Mouse (Mus musculus): ENCODE data around the gene Evi2b.

Gene Evi2b

DNA sequence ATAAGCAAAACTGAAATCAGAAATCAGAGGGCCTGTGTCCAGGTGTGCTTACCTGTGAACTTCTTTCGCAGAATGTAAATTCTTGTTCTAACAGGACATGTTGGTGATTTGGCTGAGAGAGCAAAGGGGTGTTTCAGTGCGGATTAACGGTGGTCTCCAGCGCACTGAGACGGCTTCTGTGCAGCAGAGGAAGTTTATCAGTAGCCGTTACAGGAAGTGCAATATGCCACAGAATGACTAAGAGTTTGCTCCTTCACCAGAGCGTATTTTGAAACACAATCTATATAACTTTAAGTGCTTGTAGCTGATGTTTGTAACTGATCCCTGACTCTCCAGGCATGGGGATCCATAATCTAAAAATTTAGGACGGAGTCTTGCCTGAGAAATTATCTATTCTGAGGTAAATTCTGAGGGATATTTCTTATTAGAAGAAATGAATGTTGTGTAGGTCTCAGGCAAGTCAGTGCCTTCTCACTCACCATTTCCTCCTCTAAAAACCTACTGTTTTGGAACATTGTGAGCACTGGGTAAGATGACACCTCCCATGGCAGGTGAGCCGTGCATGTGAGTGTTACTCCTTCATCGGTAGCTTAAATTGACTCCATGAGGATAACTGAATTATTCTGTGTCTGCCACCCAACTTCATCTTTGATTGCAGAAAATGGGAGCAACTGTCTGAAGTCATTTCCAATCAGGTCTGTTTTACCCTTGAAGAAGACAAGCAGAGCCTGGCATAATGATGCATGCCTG, at the start of gene Evi2b:
Gene Evi2b, minus strand, starts transcription at position 203 of the 750 bp plus-strand sequence.
- DNase-seq (ENCODE audit: low read depth, low spot score): no peak

- DNase-seq (ENCODE audit: low read depth, low spot score): no peak
These were observed 46.8 kb upstream of the Evi2b start for GRCm38 (mm10) chr11:79570319-79570718.

DNA sequence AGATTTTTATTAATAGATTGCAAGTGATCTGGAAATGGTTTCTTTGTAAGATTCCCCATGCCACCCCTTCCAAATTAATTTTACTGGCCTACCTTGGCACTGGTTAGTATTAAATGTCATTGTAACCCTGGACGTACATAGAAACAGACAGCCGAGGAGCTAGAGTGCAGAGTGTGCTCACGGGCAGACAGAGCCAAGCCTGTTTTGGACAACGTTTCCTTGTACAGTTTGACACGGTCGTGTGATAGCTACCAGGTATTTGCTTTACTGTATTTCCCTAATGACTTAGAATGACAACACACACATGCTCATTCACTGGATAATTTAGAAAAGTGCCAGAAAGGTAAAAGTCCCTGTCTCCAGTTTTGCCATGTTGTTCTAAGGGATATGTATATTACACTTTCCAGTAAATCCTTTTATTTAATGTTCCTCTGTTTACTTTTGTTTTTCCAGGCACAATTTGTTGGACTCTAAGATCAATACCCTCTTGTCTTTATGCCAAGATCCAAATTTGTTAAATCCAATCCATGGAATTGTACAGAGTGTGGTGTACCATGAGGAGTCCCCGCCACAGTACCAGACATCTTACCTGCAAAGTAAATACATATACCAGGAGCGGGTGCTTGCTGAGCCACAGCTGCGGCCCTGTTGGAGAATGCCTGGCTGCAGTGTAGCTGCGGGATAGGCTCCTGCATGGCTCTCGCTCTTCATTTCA, 44.8 kb upstream of the Evi2b start:
- DNase-seq (ENCODE audit: low read depth, low spot score): no peak

DNA sequence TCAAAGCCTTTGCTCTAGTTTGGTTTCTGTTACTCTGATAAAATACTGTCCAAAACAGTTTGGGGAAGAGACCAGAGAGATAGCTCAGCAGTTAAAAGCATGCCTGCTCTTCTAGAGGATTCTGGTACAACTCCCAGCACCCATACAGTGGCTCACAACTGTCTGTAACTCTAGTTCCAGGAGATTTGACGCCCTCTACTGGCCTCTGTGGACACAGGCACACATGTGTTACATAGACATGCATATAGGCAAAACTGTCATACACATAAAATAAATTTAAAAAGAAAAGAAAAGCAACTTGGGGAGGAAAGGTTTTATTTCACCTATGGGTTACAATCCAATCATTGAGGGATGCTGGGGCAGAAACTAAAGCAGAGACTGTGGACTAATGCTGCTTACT, 43.4 kb upstream of the Evi2b start:
- DNase-seq (ENCODE audit: low read depth, low spot score): no peak

- DNase-seq (ENCODE audit: low read depth, low spot score): no peak
These were observed 39.9 kb upstream of the Evi2b start for GRCm38 (mm10) chr11:79563493-79563892.

GRCm38 (mm10) chr11:79560536-79560935, 37.0 kb upstream of the Evi2b start:
- DNase-seq (ENCODE audit: low read depth, low spot score): no peak

DNA sequence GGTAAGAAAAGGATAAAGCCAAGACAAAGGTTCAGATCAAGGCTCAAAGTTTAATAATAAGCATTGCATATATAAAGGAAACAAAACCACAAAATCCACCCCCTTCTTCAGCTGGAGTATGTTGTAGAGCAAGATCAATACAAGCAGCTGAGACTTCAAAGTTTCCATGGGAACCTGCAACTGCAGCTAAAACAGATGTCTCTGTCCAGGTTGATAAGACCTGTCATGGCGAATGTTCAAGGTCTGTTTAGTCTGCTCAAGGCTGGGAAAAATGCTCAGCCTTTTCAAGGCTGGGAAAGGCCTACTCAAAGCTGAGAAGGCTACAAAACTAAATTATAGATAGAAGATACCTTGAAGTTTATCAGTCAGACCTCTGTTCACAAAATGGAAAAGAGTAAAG, 29.1 kb upstream of the Evi2b start:
- no peak for DNase-seq (ENCODE audit: low read depth, low spot score)

GRCm38 (mm10) chr11:79536293-79536692, 12.7 kb upstream of the Evi2b start:
- DNase-seq (ENCODE audit: low read depth, low spot score): no peak

- DNase-seq (ENCODE audit: low read depth, low spot score): no peak
These were observed 12.0 kb upstream of the Evi2b start for GRCm38 (mm10) chr11:79535554-79535953.

DNA sequence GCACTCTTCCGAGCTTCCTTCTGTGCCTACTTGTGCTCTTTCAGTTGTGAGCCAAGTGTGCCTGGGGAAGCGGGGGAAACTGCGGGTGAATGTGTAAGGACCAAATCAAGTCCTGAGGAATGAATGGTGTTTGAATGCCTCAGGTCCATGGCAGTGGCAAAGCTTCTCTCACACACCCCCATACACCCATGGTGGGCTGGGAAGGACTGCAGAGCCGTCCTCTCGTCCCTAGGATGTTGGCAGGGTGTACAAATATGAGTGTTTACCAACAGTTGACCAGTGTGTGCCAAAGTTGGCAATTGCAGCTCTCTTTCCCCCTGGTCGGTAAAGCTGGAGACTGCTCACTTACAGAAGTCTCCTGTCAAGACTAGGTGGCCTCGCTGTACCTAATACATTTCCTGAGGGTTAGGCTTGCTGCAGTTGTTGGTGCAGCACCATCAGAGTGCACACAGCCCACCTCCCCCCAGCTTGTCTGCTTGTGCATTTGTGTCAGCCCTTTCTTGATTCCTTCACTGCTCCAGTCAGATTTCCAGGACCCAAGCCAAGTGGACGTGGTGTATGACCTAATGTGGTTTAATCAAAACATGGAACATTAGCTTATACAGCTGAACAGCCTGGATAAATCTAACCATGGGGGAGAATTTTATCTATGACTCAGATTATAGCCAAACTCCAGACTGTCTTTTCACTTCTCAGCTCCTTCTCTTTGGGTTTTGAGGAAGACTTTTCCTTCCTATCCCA, 10.6 kb upstream of the Evi2b start:
- DNase-seq (ENCODE audit: low read depth, low spot score): no peak

DNA sequence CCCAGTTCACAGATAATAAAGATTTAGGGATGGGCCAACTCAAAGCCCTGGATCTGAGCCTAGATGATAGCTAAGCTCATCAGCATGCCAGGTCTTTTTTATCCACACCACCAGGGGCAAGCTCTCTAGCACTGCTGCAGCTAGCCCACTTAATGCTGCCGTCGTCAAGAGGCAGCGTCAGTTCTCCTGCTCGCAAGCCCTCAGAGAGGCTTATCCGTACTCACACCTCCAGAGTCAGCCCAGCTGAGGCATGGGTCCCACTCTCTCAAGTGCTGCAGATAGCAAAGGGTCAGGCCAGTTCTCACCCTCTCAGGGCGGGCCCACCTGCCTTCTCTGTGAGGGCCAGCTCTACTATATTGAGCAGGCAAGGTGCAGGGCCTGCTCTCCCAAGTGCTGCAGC, 9.7 kb upstream of the Evi2b start:
- no peak for DNase-seq (ENCODE audit: low read depth, low spot score)

- no peak for DNase-seq (ENCODE audit: low read depth, low spot score)
These were observed 7.9 kb upstream of the Evi2b start for GRCm38 (mm10) chr11:79531485-79531884.

- DNase-seq (ENCODE audit: low read depth, low spot score): no peak
These were observed 7.2 kb upstream of the Evi2b start for GRCm38 (mm10) chr11:79530774-79531173.

GRCm38 (mm10) chr11:79530333-79530761, 6.8 kb upstream of the Evi2b start, which contains the start of the genes Evi2 and Evi2a:
TSS of gene Evi2 (minus strand) at chr11:79530589.
TSS of gene Evi2a (minus strand) at chr11:79530609.
- no peak for DNase-seq (ENCODE audit: low read depth, low spot score)

- no peak for DNase-seq (ENCODE audit: low read depth, low spot score)
These were observed 6.2 kb upstream of the Evi2b start for GRCm38 (mm10) chr11:79529736-79530135.

- DNase-seq (ENCODE audit: low read depth, low spot score): no peak
These were observed 5.7 kb upstream of the Evi2b start for GRCm38 (mm10) chr11:79529226-79529625.

DNA sequence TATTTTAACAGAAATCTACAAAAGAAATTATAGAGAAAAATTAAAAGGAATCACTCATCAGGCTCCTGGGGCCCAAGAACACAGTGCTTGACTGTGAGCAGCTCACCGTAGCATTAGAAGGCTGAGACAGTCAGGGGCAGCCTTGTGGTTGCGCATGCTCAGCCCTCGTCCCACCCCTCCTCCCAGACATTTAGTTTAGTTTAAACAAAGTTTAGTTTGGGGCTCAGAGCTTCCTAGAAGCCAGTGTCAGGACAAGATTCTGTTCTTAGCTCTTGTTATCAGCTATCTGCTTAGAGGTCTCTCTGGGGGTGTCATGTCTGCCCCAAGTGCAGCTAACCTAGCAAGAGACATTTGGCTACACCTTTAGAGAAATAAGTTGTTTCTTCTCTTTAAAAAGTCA, 5.0 kb upstream of the Evi2b start:
- DNase-seq (ENCODE audit: low read depth, low spot score): no peak

GRCm38 (mm10) chr11:79527739-79528384, 4.3 kb upstream of the Evi2b start:
- DNase-seq (ENCODE audit: low read depth, low spot score): no peak

- DNase-seq (ENCODE audit: low read depth, low spot score): no peak
These were observed 3.6 kb upstream of the Evi2b start for GRCm38 (mm10) chr11:79527015-79527738.

DNA sequence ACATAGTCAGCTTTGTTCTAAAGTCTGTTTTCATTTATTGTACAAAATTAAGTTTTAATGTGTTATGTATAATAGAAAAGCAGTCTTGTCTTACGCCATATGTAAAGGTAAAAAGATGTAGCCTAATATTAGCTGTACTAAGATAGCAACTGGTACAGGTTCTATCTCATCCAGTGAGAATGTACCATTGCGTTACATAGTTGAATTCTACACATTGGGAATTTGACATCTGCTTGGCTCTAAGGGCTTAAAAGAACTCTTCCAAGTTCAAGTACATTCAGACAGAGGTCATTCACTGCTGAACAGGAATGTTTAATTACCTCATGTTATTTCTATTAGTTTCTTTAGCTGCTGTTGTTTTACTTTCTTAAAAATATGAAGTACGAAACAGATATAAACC, 3.0 kb upstream of the Evi2b start:
- DNase-seq (ENCODE audit: low read depth, low spot score): no peak

DNA sequence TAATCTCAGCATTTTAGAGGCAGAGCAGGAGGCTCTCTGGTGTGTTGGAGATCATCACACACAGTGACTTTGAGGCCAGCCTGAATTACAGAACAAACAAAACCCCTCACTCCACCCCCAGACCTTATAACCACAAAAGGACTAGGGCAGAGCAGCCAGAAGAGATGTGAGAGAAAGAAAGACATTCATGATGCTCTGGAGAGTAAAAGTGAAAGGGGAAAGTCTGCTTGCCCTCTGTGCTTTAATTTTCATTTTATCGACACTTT, 681 bp upstream of the Evi2b start:
- no peak for DNase-seq (ENCODE audit: low read depth, low spot score)

Data from c-Kit-negative CD71-positive TER-119-positive erythroid progenitor cells, embryonic 14.5 days (primary cell).